Mouse (Mus musculus) midbrain, embryonic 14.5 days (tissue): ENCODE measurements around the gene Kat14. TPM values are rescaled to one million over a fixed set of nuclear protein-coding genes. Genes with fewer than 3 reads are reported as not detected.

Source experiments
- ATAC-seq: fragments of 200-750 bp; cut with Nextera tagmentation; 2 replicates; pipeline ENCODE4 v1.8.0; 2017; ENCODE audit warnings: moderate number of reproducible peaks, moderate library complexity; ENCODE audit not compliant: low FRiP score, low TSS enrichment
- DNase-seq: peaks from one replicate; pipeline ENCODE4 v3.0.0-alpha.2; 2015
- H3K27ac ChIP-seq: fragments of 300-500 bp; sonication (generic); replicated peaks from 2 replicates; pipeline ENCODE4 v1.5.1; 2014; ENCODE audit warnings: mild to moderate bottlenecking, low read depth, low read length, moderate library complexity
- H3K27me3 ChIP-seq: fragments of 300-500 bp; sonication (generic); 2 replicates; pipeline ENCODE4 v1.6.1; 2014; ENCODE audit warnings: low read length, control low read depth, mixed read lengths; ENCODE audit not compliant: control insufficient read depth, insufficient read depth
- H3K36me3 ChIP-seq: fragments of 300-500 bp; sonication (generic); 2 replicates; pipeline ENCODE4 v1.6.1; 2014; ENCODE audit warnings: low read length, control low read depth; ENCODE audit not compliant: control insufficient read depth, insufficient read depth
- H3K4me1 ChIP-seq: fragments of 300-500 bp; sonication (generic); 2 replicates; pipeline ENCODE4 v1.6.1; 2014; ENCODE audit warnings: mild to moderate bottlenecking, antibody characterized with exemption, low read length, control low read depth; ENCODE audit not compliant: control insufficient read depth, insufficient read depth
- H3K4me2 ChIP-seq: fragments of 300-500 bp; sonication (generic); 2 replicates; pipeline ENCODE4 v1.6.1; 2014; ENCODE audit warnings: mild to moderate bottlenecking, low read length, moderate library complexity
- H3K4me3 ChIP-seq: fragments of 300-500 bp; sonication (generic); replicated peaks from 2 replicates; pipeline ENCODE4 v1.5.1; 2014; ENCODE audit warnings: low read depth, low read length
- H3K9ac ChIP-seq: fragments of 300-500 bp; sonication (generic); replicated peaks from 2 replicates; pipeline ENCODE4 v1.6.1; 2014; ENCODE audit warnings: mild to moderate bottlenecking, low read length, moderate library complexity
- H3K9me3 ChIP-seq: fragments of 300-500 bp; sonication (generic); 2 replicates; pipeline ENCODE4 v1.6.1; 2016; ENCODE audit warnings: low read length, control low read depth, mixed read lengths; ENCODE audit not compliant: control insufficient read depth
- WGBS: fragments of 180-500 bp; shearing (Covaris S2); extraction: QIAGEN DNeasy Blood & Tissue Kit; methylation state at CpG from one replicate; pipeline ENCODE4 v1.1.7; 2014; 5-methylcytosine and 5-hydroxymethylcytosine counted together
- polyA plus RNA-seq: library from polyadenylated mRNA; unstranded; fragments of >200 nt; fragmentation: Nextera tagmentation; extraction: Ambion mirVana; gene quantifications from 2 replicates; pipeline ENCODE4 v1.2.1, GENCODE M21; 2014

The Kat14 gene
- polyA plus RNA-seq, 1 experiment from 2014 or later: 25.5 TPM

- ATAC-seq (peak; percentile 17; the same call in 1 of the 2 replicates), DNase-seq (peak; percentile 87)
- Histone ChIP-seq H3K4me3 (no peak overlapping the region), H3K27me3 (peaks cover 7% of the 10 kb centered on the region; the same call in 1 of the 2 replicates), H3K4me2 (no peak overlapping the region), H3K9me3 (no peaks in the 10 kb centered on the region), H3K36me3 (no peaks in the 10 kb centered on the region), H3K9ac (no peak overlapping the region), H3K27ac (no peak overlapping the region), H3K4me1 (no peaks in the 10 kb centered on the region)
- WGBS: 13% methylated on average over 8 of the region's 8 CpGs
Observed at GRCm38 (mm10) chr2:144452364-144453008, 83.7 kb downstream of the Kat14 start.

Other genes starting within 250 kb of the Kat14 start
- 7.6 and 11.1 TPM in 2 replicates for gene Mgme1, start 98.3 kb upstream of the Kat14 start, polyA plus RNA-seq
- 55.6 and 69.3 TPM in 2 replicates for gene Snx5, start 98.1 kb upstream of the Kat14 start, polyA plus RNA-seq
- not detected in 2 replicates for gene Ovol2, start 36.8 kb upstream of the Kat14 start, polyA plus RNA-seq
- gene Pet117, start within 50 bp of the Kat14 start, polyA plus RNA-seq: 3.1 TPM in 1 of 2 replicates, not detected in the other
- gene Dzank1, start 158.4 kb downstream of the Kat14 start, polyA plus RNA-seq: 13.1 and 16.6 TPM in 2 replicates
- gene Polr3f, start 158.7 kb downstream of the Kat14 start, polyA plus RNA-seq: 25.6 and 31.7 TPM in 2 replicates
- gene Rbbp9, start 181.9 kb downstream of the Kat14 start, polyA plus RNA-seq: 55.6 and 64.4 TPM in 2 replicates
- 47.2 and 69.8 TPM in 2 replicates for gene Sec23b, start 187.2 kb downstream of the Kat14 start, polyA plus RNA-seq
- 55.4 and 70.5 TPM in 2 replicates for gene Smim26, start 225.1 kb downstream of the Kat14 start, polyA plus RNA-seq
- 118 and 146 TPM in 2 replicates for gene Dtd1, start 230.9 kb downstream of the Kat14 start, polyA plus RNA-seq